In the genomic region with DNA sequence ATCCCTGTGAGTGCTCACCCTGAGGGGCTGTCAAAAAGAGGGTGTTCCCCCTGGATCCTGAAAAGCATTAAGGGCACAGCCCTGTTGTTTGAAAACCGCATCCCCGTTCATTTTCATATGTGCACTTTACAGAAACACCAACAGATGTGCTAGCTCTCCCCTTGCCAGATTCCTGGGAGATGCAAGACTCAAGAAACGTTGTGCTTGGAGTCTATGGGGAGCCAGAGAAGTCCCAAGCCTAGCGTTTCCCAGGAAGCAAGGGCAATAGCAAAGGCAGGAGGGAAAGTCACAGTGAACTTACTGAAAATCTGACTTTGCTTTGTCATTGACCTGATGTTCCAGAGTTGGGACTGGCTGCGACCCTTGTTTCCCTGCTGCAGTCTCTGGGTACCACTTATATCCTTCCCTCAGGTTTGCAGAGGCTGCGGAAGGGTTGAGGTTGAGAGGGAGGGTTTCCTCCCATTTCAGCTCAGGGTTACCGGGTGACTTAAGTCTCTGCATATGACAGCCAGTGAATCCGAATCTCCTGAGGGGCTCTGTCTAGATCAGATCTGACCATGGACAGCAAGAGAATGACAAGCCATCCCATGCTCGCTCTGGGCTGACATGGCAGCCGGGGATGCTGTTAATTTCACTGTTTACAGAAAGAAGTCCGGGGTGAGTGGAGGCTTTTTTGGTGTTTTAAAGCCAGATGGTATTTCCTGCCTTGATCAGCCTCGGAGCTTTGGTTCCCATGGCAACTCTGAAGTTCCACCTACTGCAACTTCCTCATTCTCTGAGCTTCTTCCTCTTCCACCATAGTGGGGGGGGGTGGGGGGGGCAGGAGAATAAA, we compare ENCODE assay signal across 8 mouse cellular contexts. TPM values are rescaled to one million over a fixed set of nuclear protein-coding genes. Genes with fewer than 3 reads are reported as not detected.
DNase-seq lines count a peak whose midpoint lies in the region; ATAC-seq and TF ChIP-seq lines count a peak whose summit lies in the region.

No protein-coding gene starts in this region.

- H3K4me3 ChIP-seq in midbrain, embryonic 14.5 days (replicated peaks; ENCODE audit: low read depth, low read length) = no peak overlapping the region
- H3K4me3 ChIP-seq in midbrain, embryonic 10.5 days = no peak overlapping the region
- H3K4me3 ChIP-seq in forebrain, embryonic 16.5 days (replicated peaks; ENCODE audit: low read length) = no peak overlapping the region
- H3K4me3 ChIP-seq in liver, embryonic 14.5 days (ENCODE audit: insufficient read depth in 1 of 2, low read depth in 2 of 2, low read length in 2 of 2) = no peak overlapping the region

- no peak for ATAC-seq in midbrain, embryonic 14.5 days (ENCODE audit: low FRiP score, low TSS enrichment)
- ATAC-seq in forebrain, embryonic 16.5 days = peak; percentile 74
- ATAC-seq in liver, embryonic 14.5 days (ENCODE audit: insufficient read depth) = no peak

- TF ChIP-seq CTCF in liver, embryonic 14.5 days (IDR thresholded peaks at IDR 0.05; ENCODE audit: low read depth) = no peak

- 62% methylated on average over 12 of the region's 12 CpGs for WGBS in midbrain, embryonic 14.5 days
- WGBS in midbrain, embryonic 10.5 days = 69% methylated on average over 12 of the region's 12 CpGs
- 52% methylated on average over 12 of the region's 12 CpGs for WGBS in forebrain, embryonic 16.5 days
- 17% methylated on average over 12 of the region's 12 CpGs for WGBS in liver, embryonic 14.5 days (ENCODE audit: insufficient replicate concordance)

- H3K36me3 ChIP-seq in midbrain, embryonic 14.5 days (ENCODE audit: control insufficient read depth, insufficient read depth, low read length) = no peaks in the 10 kb centered on the region
- peaks cover under 1% of the 10 kb centered on the region for H3K36me3 ChIP-seq in midbrain, embryonic 10.5 days
- no peaks in the 10 kb centered on the region for H3K36me3 ChIP-seq in forebrain, embryonic 16.5 days (ENCODE audit: control insufficient read depth, insufficient read depth)
- no peaks in the 10 kb centered on the region for H3K36me3 ChIP-seq in liver, embryonic 14.5 days (replicated peaks; ENCODE audit: control insufficient read depth, insufficient read depth, low read depth)

- no peaks in the 10 kb centered on the region for H3K9me3 ChIP-seq in midbrain, embryonic 14.5 days (ENCODE audit: control insufficient read depth, low read length)
- no peaks in the 10 kb centered on the region for H3K9me3 ChIP-seq in midbrain, embryonic 10.5 days (replicated peaks)
- no peaks in the 10 kb centered on the region for H3K9me3 ChIP-seq in forebrain, embryonic 16.5 days (ENCODE audit: control insufficient read depth, low read length)
- no peaks in the 10 kb centered on the region for H3K9me3 ChIP-seq in liver, embryonic 14.5 days (ENCODE audit: control insufficient read depth, low read length)

- peak; percentile 62 for DNase-seq in midbrain, embryonic 14.5 days
- DNase-seq in midbrain, embryonic 10.5 days (ENCODE audit: low spot score) = no peak
- DNase-seq in kidney, adult 9 months = peak; percentile 47
- DNase-seq in liver, embryonic 14.5 days (ENCODE audit: low read depth in 3 of 3, low spot score in 3 of 3) = peak in 2 of 3 experiments; percentile 18 to 20
- DNase-seq in skeletal muscle tissue, adult 2 months (ENCODE audit: low read depth, low spot score) = peak; percentile 57
- DNase-seq in adrenal gland, postnatal 10 days = no peak
- DNase-seq in retina, postnatal 1 day = no peak

- no peak overlapping the region for H3K9ac ChIP-seq in midbrain, embryonic 14.5 days (replicated peaks; ENCODE audit: low read length)
- no peak overlapping the region for H3K9ac ChIP-seq in forebrain, embryonic 16.5 days (replicated peaks; ENCODE audit: low read depth, low read length)
- H3K9ac ChIP-seq in liver, embryonic 14.5 days (replicated peaks) = no peak overlapping the region

- no peaks in the 10 kb centered on the region for H3K27me3 ChIP-seq in midbrain, embryonic 14.5 days (ENCODE audit: control insufficient read depth, insufficient read depth, low read length)
- no peaks in the 10 kb centered on the region for H3K27me3 ChIP-seq in midbrain, embryonic 10.5 days (ENCODE audit: low read depth, poor library complexity, severe bottlenecking)
- no peaks in the 10 kb centered on the region for H3K27me3 ChIP-seq in forebrain, embryonic 16.5 days (replicated peaks; ENCODE audit: control insufficient read depth, insufficient read depth, low read length)
- no peaks in the 10 kb centered on the region for H3K27me3 ChIP-seq in liver, embryonic 14.5 days (ENCODE audit: control insufficient read depth, insufficient read depth, low read length)

- peak overlapping the region; percentile 16; the same call in 1 of the 2 replicates for H3K4me2 ChIP-seq in midbrain, embryonic 14.5 days (ENCODE audit: low read length)
- peak overlapping the region; percentile 23 for H3K4me2 ChIP-seq in forebrain, embryonic 16.5 days (ENCODE audit: low read length)
- H3K4me2 ChIP-seq in liver, embryonic 14.5 days (ENCODE audit: low read depth) = no peak overlapping the region; the same call in 1 of the 2 replicates

- TF ChIP-seq EP300 in liver, embryonic 14.5 days (IDR thresholded peaks at IDR 0.05; ENCODE audit: low read depth) = no peak

- H3K4me1 ChIP-seq in midbrain, embryonic 14.5 days (ENCODE audit: control insufficient read depth, insufficient read depth, low read length) = no peaks in the 10 kb centered on the region
- peaks cover 13% of the 10 kb centered on the region; the same call in 1 of the 2 replicates for H3K4me1 ChIP-seq in midbrain, embryonic 10.5 days
- H3K4me1 ChIP-seq in forebrain, embryonic 16.5 days (replicated peaks; ENCODE audit: control insufficient read depth, insufficient read depth, low read length) = peaks cover 19% of the 10 kb centered on the region
- peaks cover 0 to 11% of the 10 kb centered on the region in 2 experiments; a peak in 2 of 4 replicates for H3K4me1 ChIP-seq in liver, embryonic 14.5 days (replicated peaks; ENCODE audit: control insufficient read depth in 2 of 2, insufficient read depth in 2 of 2, low read length in 1 of 2)

- no peak overlapping the region for H3K27ac ChIP-seq in midbrain, embryonic 14.5 days (replicated peaks; ENCODE audit: low read depth, low read length)
- no peak overlapping the region for H3K27ac ChIP-seq in midbrain, embryonic 10.5 days (replicated peaks)
- peak overlapping the region; percentile 57 for H3K27ac ChIP-seq in forebrain, embryonic 16.5 days (ENCODE audit: low read length)
- H3K27ac ChIP-seq in liver, embryonic 14.5 days = no peak overlapping the region

RNA-seq across cellular contexts. Expression of a gene that starts 18.9 kb away (rescaled TPM):
- 8.6 and 10.7 TPM in 2 replicates for polyA plus RNA-seq in midbrain, embryonic 14.5 days (2014; fragmentation: Nextera tagmentation; extraction: Ambion mirVana)
- polyA plus RNA-seq in midbrain, embryonic 10.5 days (2016; fragmentation: Nextera tagmentation; extraction: Ambion mirVana) = 0.12 and 0.25 TPM in 2 replicates
- 3.9 and 5.5 TPM in 2 replicates for polyA plus RNA-seq in forebrain, embryonic 16.5 days (2015; fragmentation: Nextera tagmentation; extraction: Ambion mirVana)
- 0.03 and 0.07 TPM in 2 replicates for polyA plus RNA-seq in liver, embryonic 14.5 days (2012; rRNA removed)
- polyA plus RNA-seq in liver, embryonic 14.5 days (2014; fragmentation: Nextera tagmentation; extraction: Ambion mirVana) = not detected in 2 replicates
- total RNA-seq in adrenal gland, postnatal 10 days (2021) = 1 to 10 TPM; 1.6 to 1.7 TPM

RNA-seq across cellular contexts. Expression of a gene that starts 46.6 kb away (rescaled TPM):
- polyA plus RNA-seq in midbrain, embryonic 14.5 days (2014; fragmentation: Nextera tagmentation; extraction: Ambion mirVana) = 5.3 and 6.0 TPM in 2 replicates
- polyA plus RNA-seq in midbrain, embryonic 10.5 days (2016; fragmentation: Nextera tagmentation; extraction: Ambion mirVana) = 2.9 and 3.3 TPM in 2 replicates
- polyA plus RNA-seq in forebrain, embryonic 16.5 days (2015; fragmentation: Nextera tagmentation; extraction: Ambion mirVana) = 4.6 and 4.9 TPM in 2 replicates
- polyA plus RNA-seq in liver, embryonic 14.5 days (2012; rRNA removed) = 0.13 and 0.23 TPM in 2 replicates
- polyA plus RNA-seq in liver, embryonic 14.5 days (2014; fragmentation: Nextera tagmentation; extraction: Ambion mirVana) = 0.05 and 0.19 TPM in 2 replicates
- 1 to 10 TPM; 3.6 to 6.4 TPM for total RNA-seq in adrenal gland, postnatal 10 days (2021)

Comparison
In these comparisons a context has a peak if more than half of its experiments do, and no peak if none do; other contexts are left out.
1. DNase-seq: peak in midbrain, embryonic 14.5 days (single experiment), kidney, adult 9 months (single experiment), liver, embryonic 14.5 days (2 of 3) and skeletal muscle tissue, adult 2 months (single experiment); none in midbrain, embryonic 10.5 days (single experiment), adrenal gland, postnatal 10 days (single experiment) and retina, postnatal 1 day (single experiment).